Mouse (Mus musculus) embryo, embryonic 10 days (tissue): ENCODE measurements around the gene Klc1.

ENCODE experiments used
- DNase-seq: peaks from one replicate; pipeline ENCODE4 v3.0.0-alpha.2; 2015; ENCODE audit warnings: low spot score

Klc1 gene

DNA sequence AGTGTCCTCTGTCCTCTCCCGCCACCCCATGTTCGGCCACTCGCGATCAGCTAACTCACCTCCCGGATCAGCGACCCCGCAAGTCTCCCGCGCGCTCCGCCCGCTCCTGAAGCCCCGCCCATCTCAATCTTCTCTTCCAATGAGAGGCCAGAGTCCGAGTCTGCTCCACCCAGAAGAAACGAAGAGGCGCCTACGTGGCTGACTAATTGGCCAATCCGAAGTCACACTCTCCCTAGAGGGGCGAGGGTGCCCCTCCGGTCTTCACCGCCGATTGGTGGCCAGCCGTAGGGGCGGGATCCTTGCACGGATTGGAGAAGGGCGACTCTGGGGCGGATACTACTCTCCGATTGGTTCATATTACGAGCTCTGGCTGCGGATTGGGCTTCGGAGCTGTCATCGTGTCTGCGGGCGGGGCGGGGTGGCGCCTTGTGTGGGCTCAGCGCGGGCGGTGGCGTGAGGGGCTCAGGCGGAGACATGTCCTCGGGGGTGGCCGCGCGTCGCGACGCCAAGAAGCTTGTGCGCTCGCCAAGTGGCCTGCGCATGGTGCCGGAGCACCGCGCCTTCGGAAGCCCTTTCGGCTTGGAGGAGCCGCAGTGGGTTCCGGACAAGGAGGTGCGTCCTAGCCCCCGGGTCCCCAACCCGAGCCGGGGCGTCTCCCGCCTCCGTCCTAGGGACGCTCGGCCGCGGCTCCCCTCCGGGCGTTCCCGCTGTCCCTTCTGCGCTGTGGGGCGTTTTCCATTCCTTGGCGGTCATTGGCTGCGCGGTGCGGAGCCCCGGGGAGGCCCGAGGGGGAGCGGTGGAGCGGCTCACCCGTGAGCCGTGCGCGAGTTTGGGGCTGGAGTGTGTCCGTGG lies 55.3 kb downstream of the Klc1 start, which contains the start of the genes Xrcc3 and Zfyve21:
Xrcc3 (minus strand) TSS at position 108 of the 852 bp plus-strand sequence.
Zfyve21 (plus strand) TSS at position 405 of the 852 bp plus-strand sequence.
- peak; percentile 99 for DNase-seq

DNA sequence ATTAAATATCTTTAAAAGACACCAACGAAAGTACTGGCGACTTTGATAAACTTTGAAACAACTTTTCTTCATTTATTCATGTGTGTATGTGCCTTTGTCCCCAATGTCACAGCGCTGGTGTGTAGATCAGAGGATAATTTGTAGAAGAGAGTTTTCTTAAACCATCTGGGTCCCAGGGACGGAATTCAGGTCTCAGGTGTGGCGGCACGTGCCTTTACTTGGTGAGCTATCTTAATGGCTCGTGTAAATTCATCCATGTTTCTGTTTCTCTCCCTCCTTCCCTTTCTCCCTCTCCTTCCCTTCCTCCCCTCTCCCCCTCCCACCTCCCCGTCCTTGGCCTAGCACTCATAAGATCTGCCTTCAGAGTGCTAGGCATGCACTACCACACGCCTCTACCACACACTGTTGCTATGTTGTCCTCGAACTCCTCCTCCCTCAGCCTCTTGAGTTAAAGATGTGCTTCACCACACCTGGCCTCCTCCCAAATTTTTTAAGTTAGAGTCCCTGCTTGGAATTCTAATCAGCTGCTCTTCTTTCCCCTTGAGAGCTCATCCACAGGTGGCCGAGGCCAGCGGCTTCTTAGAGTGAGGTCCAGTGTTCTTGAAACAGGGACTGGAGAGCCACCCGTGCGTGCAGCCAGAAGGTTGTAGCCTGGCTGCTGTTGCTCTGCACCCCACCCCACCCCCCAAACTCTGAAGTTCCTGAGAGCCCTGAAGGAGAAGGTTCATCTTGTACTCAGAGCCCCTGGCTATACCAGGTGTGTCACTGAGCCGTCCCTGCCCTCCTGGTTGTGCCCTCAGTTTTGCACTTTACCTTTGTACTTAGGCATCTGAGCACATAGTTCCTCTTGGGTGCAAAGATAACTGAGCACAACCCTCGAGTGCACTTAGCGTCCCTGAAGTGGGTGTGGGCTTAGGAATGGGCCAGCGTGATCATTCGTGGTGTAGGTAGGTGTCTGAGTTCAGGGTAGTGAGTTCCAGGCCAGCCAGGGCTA lies 56.4 kb downstream of the Klc1 start:
- DNase-seq, result peak; percentile 24

DNA sequence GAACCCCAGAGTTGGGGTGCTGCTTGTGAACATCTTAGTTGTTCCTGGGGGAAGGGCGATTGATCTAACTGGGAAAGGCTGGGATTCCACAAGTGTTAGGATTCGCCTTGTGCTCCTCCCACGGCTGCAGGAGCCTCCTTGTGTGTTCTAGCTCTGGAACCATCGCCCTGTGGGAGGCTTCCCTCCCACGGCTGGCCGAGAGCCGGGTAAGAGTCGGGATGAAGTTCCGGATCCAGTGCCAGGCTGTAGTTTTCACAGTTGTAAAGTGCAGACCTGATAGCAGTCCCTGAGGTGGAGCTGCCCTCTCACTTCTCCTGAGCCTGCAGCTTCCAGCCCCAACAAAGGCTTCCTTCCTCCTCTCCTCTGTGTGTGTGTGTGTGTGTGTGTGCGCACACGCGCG lies 57.9 kb downstream of the Klc1 start:
- DNase-seq, result no peak

DNA sequence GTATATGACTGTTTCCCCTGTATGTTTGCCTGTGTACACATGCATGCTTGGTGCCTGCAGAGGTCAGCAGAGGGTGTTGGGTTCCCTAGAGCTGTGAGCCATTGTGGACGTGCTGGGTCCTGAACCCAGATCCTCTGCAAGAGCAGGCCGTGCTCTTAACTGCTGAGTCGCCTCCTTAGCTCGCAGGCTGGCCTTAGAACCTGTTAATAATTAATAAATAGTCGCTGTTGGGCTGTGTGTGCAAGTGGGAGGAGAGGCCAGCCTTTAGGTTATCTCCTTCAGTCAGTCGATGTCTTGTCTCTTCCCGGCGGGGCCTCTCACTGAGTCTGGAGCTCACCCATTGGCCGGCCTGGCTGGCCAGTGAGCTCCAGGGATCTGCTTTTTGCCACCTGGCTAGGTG lies 58.3 kb downstream of the Klc1 start:
- DNase-seq, result no peak

DNA sequence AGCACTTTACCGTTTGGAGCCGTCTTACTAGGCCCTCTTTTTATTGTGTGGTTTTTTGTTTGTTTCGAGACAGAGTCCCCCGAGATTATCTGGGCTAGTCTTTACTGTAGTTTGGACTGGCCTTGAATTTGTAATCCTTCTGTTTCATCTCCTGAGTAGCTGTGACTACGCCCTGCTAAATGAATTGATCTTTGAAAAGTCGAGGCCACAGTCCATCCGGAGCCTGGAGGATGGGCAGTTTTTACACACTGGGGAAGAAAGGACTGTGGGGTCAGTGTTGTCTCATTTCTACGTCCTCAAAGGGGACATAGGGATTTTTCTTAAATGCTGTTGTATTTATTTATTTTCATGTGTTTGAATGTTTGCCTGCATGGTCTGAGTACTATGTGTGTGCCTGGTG lies 59.3 kb downstream of the Klc1 start:
- DNase-seq, result no peak

DNA sequence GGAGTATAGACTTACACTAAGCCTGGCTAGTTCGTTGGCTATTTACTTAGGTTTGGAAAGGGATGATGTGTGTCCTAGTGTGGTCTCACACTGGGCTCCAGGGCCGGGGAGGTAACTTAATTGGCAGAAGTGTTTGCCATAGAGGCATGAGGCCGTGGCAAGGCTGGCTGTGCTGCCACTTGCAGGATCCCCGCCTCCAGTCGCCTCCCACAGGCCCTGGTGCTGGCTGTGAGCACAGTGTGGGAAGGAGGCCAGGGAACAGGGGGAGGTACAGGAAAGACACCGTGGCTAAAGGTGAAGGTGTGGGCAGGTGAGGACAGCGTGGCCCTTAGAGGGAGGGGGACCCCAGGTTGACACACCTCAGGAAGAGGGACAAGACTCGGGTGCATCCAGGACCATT lies 61.3 kb downstream of the Klc1 start:
- DNase-seq, result no peak

DNA sequence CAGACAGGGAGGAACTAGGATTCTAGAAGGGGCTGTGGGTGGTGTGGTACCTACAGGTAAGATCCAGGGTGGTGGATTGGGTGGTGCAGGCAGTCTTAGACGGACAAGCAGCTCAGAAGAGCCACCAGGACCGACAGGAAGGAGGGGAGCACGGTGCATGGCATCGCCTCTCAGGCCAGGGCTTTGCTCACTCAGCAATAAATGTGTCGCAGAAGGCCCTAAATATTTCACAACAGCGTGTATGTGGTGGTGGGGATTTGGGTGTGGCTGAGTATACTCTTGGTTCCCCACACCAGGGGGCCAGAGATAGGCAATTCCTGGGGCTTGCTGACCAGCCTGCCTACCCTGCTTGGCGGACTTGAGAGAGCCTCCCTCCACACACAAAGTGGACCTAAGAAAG lies 62.1 kb downstream of the Klc1 start:
- no peak for DNase-seq

DNA sequence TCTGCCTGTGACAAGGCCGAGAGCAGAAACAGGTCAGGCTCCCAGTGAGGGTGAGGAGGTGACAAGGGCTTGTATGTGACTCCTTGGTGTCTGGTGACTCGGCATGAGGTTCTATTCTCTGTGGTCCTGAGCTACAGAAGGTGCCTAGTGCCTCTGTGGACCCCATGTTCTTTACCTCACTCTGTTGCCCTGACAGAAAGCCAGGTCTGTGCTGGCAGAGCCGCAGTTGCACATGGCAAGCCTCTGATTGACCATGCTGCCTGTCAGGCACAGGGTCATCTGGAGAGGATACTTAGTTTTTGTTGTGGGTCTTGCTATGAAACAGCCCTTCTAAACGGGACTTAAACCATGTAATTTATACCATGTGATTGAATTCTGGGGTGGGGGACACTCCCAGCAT lies 63.3 kb downstream of the Klc1 start:
- DNase-seq, result no peak

DNA sequence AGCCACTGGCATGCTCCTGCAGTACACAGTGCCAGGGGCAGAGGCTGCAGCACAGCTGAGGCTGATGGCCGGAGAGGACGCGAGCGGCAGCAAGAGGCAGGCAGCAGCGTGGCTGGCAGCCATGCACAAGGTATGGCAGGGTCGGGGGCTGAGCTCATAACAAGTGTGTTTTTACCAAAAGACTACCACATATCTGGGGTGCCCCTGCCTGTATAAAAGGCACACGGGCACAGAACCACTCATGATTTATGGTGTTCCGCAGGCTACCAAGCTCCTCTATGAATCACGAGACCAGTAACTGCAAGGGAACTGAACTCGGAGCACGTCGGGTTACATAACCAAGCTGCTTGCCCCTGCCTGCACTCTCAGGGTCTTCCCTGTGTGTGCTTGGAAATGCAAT lies 68.9 kb downstream of the Klc1 start:
- DNase-seq, result no peak

DNA sequence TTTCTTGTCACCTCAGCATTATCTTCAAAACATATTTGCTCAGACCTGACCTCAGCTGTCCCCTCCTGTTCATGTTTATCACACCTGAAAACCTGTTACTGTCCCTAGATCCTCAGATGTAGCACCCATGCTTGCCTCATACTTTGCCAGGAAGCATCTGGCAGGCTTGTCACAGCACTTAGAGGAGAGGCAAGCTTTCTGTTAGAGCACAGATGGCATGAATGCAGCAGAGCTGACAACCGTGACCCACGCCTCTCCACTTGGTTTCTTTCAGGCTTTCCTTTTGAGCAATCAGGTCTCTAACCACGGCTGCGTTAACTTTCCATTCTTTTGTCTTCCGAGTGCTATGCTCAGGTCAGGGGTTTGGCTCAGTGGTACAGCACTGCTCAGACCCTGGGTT lies 70.8 kb downstream of the Klc1 start:
- no peak for DNase-seq

DNA sequence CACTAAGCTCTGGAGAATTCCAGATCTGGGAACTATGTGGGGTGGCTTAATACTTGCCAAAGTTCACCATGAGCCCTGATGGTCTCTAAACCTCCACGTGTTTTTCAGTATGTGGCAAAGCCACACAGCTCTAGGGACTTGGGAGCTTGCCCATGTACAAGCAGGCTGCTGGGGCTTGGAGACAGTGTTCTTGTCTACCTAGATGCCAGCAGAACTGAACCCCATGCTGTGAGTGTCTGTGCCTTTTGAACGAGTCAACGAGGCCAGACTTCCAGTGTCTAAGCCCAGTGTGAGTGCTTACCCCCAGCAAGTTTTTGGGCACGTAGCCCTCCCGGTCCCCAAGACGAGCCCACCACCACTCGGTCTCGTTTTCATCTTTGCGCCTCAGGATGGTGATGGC lies 71.3 kb downstream of the Klc1 start:
- no peak for DNase-seq

DNA sequence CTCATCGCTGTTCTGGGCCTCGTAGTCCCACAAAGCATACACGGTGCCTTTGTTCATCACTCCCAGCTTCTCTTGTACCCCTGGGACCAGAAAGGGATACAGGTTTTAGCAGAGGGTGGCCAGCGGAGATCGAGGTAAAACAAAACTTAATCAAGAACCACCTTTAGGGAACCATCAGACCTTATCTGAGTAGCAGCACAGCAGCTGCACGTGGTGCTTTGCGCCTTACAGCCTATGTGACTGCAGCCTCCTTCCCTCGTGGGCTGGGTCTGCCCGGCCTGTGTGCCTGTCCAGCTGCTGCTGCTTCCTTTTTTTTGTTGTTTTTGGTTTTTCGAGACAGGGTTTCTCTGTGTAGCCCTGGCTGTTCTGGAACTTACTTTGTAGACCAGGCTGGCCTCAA lies 71.7 kb downstream of the Klc1 start:
- DNase-seq, result no peak

DNA sequence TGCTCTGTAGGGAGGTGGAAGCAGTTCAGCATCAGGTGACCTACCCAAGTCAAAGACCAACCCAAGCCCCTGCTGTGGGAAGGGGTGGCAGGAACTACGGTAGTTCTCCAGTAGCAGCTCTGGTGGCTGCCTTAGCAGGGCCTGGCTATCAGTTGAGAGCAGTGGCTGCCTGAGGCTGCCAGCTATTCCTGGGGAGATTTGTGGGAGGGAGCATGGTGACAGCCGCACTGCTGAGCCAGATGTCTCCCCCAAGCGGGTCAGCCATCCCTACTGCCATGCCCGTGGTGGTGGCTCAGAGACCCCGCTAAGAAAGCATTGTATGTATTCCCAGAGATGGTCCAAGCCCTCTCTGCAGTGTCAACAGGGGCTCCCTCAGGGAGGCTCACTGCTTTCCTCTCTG lies 74.0 kb downstream of the Klc1 start:
- DNase-seq, result no peak

DNA sequence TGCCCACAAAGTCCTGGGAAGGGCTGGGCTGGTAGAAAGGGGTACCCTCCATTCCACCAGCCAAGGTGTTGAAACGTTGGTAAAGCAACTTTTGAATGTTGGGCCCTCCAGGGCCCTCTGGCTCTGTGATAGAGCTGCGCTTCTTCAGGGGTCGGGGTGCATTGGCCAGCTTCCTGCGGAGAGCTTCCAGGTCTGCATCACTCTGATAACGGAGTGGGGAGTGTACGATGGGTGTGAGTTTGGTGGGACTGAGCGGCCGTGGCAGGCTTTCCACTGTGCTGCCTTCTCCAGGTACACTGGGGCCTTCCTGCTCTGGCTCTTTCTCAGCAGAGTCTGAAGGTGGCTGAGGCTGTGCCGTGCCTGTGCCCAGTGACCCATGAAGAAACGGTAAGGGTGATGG lies 74.8 kb downstream of the Klc1 start:
- DNase-seq, result no peak

DNA sequence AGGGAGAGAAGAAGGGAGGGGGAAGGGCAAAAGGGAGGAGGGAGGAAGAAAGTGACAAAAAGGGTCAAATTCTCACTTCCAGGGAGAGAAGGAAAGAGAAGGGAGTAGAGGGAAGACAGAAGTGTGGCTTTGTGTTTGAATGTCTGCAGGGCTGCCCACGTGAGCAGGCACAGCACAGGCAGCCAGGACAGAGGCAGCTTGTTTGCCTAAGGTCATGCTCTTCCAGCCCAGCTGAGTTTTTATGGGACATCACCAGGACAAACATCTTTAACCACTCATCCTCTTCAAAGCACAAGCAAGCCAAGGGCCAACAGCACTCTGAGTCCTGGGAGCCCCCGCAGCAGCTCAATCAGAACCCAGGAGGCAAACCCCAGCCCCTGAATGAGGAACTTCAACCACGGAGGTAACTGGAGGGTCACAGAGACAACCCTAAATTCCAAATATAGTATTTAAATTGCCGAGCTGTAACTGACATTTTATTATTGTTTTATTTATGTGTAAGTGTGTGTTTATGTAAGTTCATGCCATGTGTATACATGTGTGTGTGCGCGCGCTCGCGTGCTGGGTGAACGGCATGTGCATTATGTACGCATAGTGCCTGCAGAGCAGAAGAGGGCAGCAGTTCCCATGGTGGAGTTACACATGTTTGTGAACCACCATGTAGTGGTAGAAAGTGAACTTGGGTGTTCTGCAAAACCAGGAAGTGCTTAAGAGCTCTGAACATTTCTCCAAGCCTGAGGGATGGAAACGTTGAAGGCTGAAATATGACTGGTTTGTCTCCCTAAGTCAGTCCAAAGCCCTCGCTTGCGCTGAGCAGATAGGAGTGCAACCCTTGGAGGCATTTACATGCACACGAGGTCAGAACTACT lies 84.2 kb downstream of the Klc1 start:
- DNase-seq, result peak; percentile 32

DNA sequence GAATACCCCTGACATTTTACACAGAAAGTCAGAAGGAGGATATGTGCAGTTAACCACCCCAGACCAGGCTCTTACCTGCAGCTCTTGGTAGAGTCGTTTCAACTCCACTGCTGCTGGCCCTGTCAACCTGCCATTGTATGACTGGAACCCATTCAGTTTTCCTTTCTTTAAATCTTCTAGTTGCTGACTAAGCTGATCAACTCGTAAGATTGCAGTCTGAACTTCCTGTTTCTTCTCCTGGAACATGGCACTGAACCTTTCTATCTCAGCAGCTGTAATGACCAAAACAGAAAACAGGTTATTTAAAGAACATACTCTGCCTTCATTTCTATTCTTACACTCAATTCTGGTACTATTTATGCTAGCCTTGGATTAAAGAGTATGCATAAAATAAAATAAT lies 84.8 kb downstream of the Klc1 start:
- DNase-seq, result no peak

DNA sequence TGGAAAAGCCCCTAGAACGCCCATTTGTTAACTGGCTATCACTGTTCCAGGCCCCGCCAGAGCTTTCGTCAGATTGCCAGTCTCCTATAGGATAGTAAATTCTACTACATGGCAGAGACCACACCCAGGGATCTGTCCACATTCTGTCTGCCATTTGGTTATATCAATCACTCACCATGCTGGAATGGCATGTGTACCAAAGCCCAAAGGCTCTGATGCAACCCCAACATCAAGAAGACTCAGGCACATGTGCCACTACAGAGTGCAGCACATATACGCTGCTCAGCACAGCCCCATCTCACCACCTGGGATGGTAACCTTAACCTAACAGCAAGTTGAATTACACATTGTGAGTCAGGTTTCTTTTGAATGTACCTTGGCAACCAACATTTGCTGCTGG lies 87.3 kb downstream of the Klc1 start:
- no peak for DNase-seq

DNA sequence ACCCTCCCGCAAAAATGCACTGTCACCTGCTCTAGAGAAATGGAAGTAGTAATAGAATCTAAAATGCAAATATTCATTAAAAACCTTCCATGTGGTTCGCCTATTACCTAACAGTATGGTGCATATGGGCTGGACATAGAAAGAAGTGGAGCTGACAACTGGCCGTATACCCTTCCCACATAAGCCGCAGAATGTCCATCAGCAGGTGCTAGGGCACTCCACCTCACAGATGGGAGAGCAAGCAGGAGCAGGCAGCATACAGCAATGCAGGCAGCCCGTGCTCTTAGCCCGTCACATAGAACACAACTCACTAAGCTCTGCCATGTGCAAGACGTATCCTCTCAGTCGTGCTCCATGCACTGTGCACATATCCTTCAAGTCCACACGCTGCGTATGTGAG lies 88.2 kb downstream of the Klc1 start:
- DNase-seq, result no peak

DNA sequence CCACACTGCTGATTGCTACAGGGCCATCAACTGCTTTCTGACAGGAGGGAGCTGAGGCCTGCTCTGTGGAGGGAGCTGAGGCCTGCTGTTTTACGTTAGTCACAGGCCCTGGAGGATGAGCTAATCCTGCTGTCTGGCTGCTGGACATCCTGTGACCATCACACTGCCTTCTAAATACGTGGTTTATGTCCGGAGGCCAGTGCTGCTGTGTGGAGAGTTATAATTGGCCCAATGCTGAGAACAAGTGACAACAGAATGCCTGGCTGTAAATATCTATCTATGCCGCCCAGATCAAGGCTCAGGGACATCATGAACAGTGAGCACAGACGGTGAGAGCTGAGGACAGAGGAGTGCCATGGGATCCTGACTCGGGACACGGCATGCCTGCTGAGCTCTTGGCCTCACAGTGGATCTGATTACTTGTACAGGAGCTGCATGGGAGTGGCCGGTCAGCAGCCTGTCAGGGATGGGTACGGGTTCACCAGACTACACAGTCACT lies 89.7 kb downstream of the Klc1 start:
- no peak for DNase-seq

DNA sequence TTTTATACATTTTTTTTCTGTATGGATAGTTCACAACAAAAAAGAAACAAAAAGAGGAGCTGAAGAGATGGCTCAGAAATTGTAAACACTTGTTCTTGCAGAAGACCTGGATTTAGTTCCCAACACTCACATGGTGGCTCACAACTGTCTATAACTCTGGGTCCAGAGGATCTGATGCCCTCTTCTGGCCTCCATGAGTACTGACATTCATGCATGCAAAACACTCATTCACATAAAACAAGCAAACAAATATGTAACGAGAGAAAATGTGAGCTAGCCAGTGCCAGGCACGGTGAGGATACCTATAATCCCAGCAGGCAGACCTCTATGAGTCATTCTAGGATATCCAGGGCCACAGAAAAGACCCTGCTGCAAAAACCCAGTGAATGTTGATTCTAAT lies 92.6 kb downstream of the Klc1 start:
- no peak for DNase-seq

DNA sequence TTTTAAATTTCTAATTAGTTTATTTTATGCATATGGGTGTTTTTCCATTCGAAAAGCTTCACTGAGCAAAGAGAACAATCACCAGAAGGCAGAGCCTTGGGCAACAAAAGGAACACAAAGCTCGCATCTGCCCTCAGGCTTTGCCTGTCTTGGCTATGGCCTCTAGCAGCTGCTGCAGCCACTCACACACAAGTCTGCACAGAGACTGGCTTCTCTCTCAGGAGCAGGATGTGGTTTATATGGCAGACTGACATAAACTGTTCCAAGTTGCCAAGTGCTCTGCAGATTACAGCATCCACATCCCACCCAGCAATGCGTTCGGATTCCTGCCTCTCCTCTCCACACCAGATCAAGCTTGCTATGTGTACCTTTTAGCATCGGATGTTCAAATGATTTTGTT lies 93.1 kb downstream of the Klc1 start:
- no peak for DNase-seq

DNA sequence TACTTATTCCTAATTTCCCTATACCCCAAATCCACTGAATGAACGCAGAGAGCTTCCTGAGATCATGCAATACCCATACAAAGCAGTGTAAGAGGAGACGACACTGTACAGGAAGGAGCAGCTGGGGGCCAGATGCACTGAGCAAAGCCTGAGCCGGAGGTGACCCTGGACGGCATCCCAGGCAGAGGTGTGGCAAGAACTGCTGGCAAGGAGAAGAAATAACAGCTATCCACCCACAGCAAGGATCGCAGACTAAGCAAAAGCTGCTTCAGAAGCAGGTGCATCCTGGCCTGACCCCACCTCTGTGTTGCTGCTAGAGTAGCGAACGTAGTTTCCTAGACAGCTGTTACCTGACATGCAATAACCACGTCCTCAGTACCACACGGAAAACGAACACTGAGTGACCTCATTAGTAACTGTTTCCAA lies 94.4 kb downstream of the Klc1 start:
- DNase-seq, result no peak
